Mouse (Mus musculus): Measurements from ENCODE around the gene Fam222a. TPM values are rescaled to one million over a fixed set of nuclear protein-coding genes. Genes with fewer than 3 reads are reported as not detected.
A peak's percentile ranks its signal among the peaks of the same experiment; 100 is the strongest.

Gene Fam222a
- total and polyA plus RNA-seq, 2 experiments from 2014 or later = 1.3 to 5.0 TPM

- peaks cover 30% of the 10 kb centered on the region for H3K27me3 ChIP-seq (ENCODE audit: control insufficient read depth, insufficient read depth, low read length)
- 15% methylated on average over 22 of the region's 22 CpGs for WGBS
- no peaks in the 10 kb centered on the region for H3K9me3 ChIP-seq (replicated peaks; ENCODE audit: control insufficient read depth, low read length)
- H3K9ac ChIP-seq (replicated peaks; ENCODE audit: low read depth, low read length) = no peak overlapping the region
- H3K4me2 ChIP-seq (ENCODE audit: low read depth, low read length) = peak overlapping the region; percentile 19; the same call in 1 of the 2 replicates
- H3K4me3 ChIP-seq (ENCODE audit: low read depth, low read length) = no peak overlapping the region
- no peak overlapping the region for H3K27ac ChIP-seq (ENCODE audit: low read depth)
- peak; percentile 75 for ATAC-seq (ENCODE audit: insufficient read depth, low read depth)
- peak; percentile 68 for DNase-seq (ENCODE audit: low spot score)
- TF ChIP-seq CTCF (IDR thresholded peaks at IDR 0.05; ENCODE audit: low read depth) (peak; percentile 95), EP300 (IDR thresholded peaks at IDR 0.05; ENCODE audit: low read depth) (no peak)
- no peaks in the 10 kb centered on the region for H3K4me1 ChIP-seq (ENCODE audit: control insufficient read depth, insufficient read depth)
- no peaks in the 10 kb centered on the region for H3K36me3 ChIP-seq (replicated peaks; ENCODE audit: control insufficient read depth, insufficient read depth, low read length)
Observed at GRCm38 (mm10) chr5:114638769-114639644, 71.2 kb downstream of the Fam222a start.

- no peak for DNase-seq (ENCODE audit: low spot score)
- no peak for TF ChIP-seq CTCF (IDR thresholded peaks at IDR 0.05; ENCODE audit: low read depth)
- TF ChIP-seq EP300 (IDR thresholded peaks at IDR 0.05; ENCODE audit: low read depth) = no peak
- no peak overlapping the region for H3K27ac ChIP-seq (ENCODE audit: low read depth)
- H3K9ac ChIP-seq (replicated peaks; ENCODE audit: low read depth, low read length) = no peak overlapping the region
- WGBS = 22% methylated on average over 7 of the region's 7 CpGs
- no peaks in the 10 kb centered on the region for H3K9me3 ChIP-seq (replicated peaks; ENCODE audit: control insufficient read depth, low read length)
- H3K4me2 ChIP-seq (ENCODE audit: low read depth, low read length) = 0 out of 2 replicates have a peak overlapping the region, but pooled peaks have one; percentile 17
- H3K4me1 ChIP-seq (ENCODE audit: control insufficient read depth, insufficient read depth) = no peaks in the 10 kb centered on the region
- H3K27me3 ChIP-seq (ENCODE audit: control insufficient read depth, insufficient read depth, low read length) = peaks cover 30% of the 10 kb centered on the region
- H3K4me3 ChIP-seq (ENCODE audit: low read depth, low read length) = no peak overlapping the region
- 0 out of 2 replicates have a peak, but pooled peaks have one; percentile 5 for ATAC-seq (ENCODE audit: insufficient read depth, low read depth)
- no peaks in the 10 kb centered on the region for H3K36me3 ChIP-seq (replicated peaks; ENCODE audit: control insufficient read depth, insufficient read depth, low read length)
Observed at GRCm38 (mm10) chr5:114639645-114639957, 71.8 kb downstream of the Fam222a start.

- H3K4me1 ChIP-seq (ENCODE audit: control insufficient read depth, insufficient read depth) = no peaks in the 10 kb centered on the region
- H3K4me2 ChIP-seq (ENCODE audit: low read depth, low read length) = no peak overlapping the region
- DNase-seq (ENCODE audit: low spot score) (no peak), ATAC-seq (ENCODE audit: insufficient read depth, low read depth) (no peak)
- H3K9me3 ChIP-seq (replicated peaks; ENCODE audit: control insufficient read depth, low read length) = no peaks in the 10 kb centered on the region
- peaks cover 30% of the 10 kb centered on the region for H3K27me3 ChIP-seq (ENCODE audit: control insufficient read depth, insufficient read depth, low read length)
- no peaks in the 10 kb centered on the region for H3K36me3 ChIP-seq (replicated peaks; ENCODE audit: control insufficient read depth, insufficient read depth, low read length)
- no peak for TF ChIP-seq CTCF (IDR thresholded peaks at IDR 0.05; ENCODE audit: low read depth)
- TF ChIP-seq EP300 (IDR thresholded peaks at IDR 0.05; ENCODE audit: low read depth) = no peak
- no peak overlapping the region for H3K4me3 ChIP-seq (ENCODE audit: low read depth, low read length)
- WGBS = 72% methylated on average over 10 of the region's 10 CpGs
- no peak overlapping the region for H3K9ac ChIP-seq (replicated peaks; ENCODE audit: low read depth, low read length)
- no peak overlapping the region for H3K27ac ChIP-seq (ENCODE audit: low read depth)
Observed at GRCm38 (mm10) chr5:114640809-114641208, 73.0 kb downstream of the Fam222a start.

DNA sequence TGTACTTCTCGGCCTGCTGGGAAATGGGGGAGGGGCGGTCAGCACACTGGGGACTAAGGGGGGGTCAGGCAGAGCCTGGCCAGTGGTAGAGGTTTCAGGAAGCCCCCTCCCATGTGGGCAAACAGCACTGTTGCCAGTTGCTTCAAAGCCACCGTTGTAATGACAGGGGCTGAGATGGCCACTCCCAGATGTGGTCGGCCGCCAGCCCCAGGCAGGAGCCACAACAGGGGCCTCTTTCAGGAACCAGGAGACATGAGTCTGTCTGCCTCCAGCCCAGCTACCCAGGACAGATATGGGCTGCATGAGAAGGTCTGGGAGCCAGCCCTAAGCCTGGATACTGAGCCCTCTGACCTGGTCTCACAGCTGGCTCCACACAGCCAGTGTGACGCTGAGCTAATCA lies 77.1 kb downstream of the Fam222a start:
- H3K4me2 ChIP-seq (ENCODE audit: low read depth, low read length) = no peak overlapping the region
- no peak overlapping the region for H3K4me3 ChIP-seq (ENCODE audit: low read depth, low read length)
- H3K9me3 ChIP-seq (replicated peaks; ENCODE audit: control insufficient read depth, low read length) = no peaks in the 10 kb centered on the region
- H3K9ac ChIP-seq (replicated peaks; ENCODE audit: low read depth, low read length) = no peak overlapping the region
- TF ChIP-seq CTCF (IDR thresholded peaks at IDR 0.05; ENCODE audit: low read depth) (no peak), EP300 (IDR thresholded peaks at IDR 0.05; ENCODE audit: low read depth) (no peak)
- H3K4me1 ChIP-seq (ENCODE audit: control insufficient read depth, insufficient read depth) = peaks cover 10% of the 10 kb centered on the region; the same call in 1 of the 2 replicates
- WGBS = 40% methylated on average over 6 of the region's 6 CpGs
- peaks cover 31% of the 10 kb centered on the region for H3K27me3 ChIP-seq (ENCODE audit: control insufficient read depth, insufficient read depth, low read length)
- no peak overlapping the region for H3K27ac ChIP-seq (ENCODE audit: low read depth)
- ATAC-seq (ENCODE audit: insufficient read depth, low read depth) (no peak), DNase-seq (ENCODE audit: low spot score) (no peak)
- no peaks in the 10 kb centered on the region for H3K36me3 ChIP-seq (replicated peaks; ENCODE audit: control insufficient read depth, insufficient read depth, low read length)

DNA sequence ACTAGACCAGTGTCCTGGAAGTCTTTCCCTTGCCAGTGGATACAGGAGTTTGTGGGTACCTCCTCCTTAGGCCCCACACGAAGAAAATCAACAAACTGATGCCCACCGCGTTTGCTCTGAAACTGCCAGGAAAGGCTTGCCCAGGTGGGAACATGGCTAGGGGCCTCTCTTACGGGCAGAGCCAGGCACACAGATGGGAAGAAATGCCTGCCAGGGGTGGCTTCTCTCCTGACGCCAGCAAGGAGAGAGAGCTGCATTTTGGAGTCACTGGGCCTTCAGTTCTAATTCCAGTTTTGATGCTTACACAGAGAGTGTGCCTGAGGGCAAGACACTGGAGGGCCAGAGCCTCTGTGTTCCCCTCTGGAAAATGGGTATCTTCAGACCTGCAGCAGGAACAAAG lies 78.1 kb downstream of the Fam222a start:
- no peak overlapping the region for H3K4me2 ChIP-seq (ENCODE audit: low read depth, low read length)
- H3K4me3 ChIP-seq (ENCODE audit: low read depth, low read length) = no peak overlapping the region
- no peak for TF ChIP-seq CTCF (IDR thresholded peaks at IDR 0.05; ENCODE audit: low read depth)
- no peak for TF ChIP-seq EP300 (IDR thresholded peaks at IDR 0.05; ENCODE audit: low read depth)
- no peak overlapping the region for H3K9ac ChIP-seq (replicated peaks; ENCODE audit: low read depth, low read length)
- no peak overlapping the region for H3K27ac ChIP-seq (ENCODE audit: low read depth)
- H3K9me3 ChIP-seq (replicated peaks; ENCODE audit: control insufficient read depth, low read length) = no peaks in the 10 kb centered on the region
- DNase-seq (ENCODE audit: low spot score) (no peak), ATAC-seq (ENCODE audit: insufficient read depth, low read depth) (no peak)
- no peaks in the 10 kb centered on the region for H3K36me3 ChIP-seq (replicated peaks; ENCODE audit: control insufficient read depth, insufficient read depth, low read length)
- 84% methylated on average over 5 of the region's 5 CpGs for WGBS
- H3K4me1 ChIP-seq (ENCODE audit: control insufficient read depth, insufficient read depth) = peaks cover 11% of the 10 kb centered on the region; the same call in 1 of the 2 replicates
- peaks cover 38% of the 10 kb centered on the region for H3K27me3 ChIP-seq (ENCODE audit: control insufficient read depth, insufficient read depth, low read length)

Data from heart, postnatal 0 days (tissue).